Mouse (Mus musculus): ENCODE results near the gene Gjc3.
"Not testable (repeated sequence)": the region's sequence is repeated elsewhere in the genome, so short reads cannot be mapped to it uniquely, and the experiment has no call there.

The Gjc3 gene

GRCm38 (mm10) chr5:137962945-137963344 is at the start of gene Gjc3:
Gene Gjc3, minus strand, starts transcription at chr5:137963098.
- DNase-seq = no peak

GRCm38 (mm10) chr5:138012382-138012781 is 49.5 kb upstream of the Gjc3 start:
- DNase-seq = no peak

- no peak for DNase-seq
Observed at GRCm38 (mm10) chr5:138009437-138009836, 46.5 kb upstream of the Gjc3 start.

GRCm38 (mm10) chr5:137986351-137986750 is 23.5 kb upstream of the Gjc3 start:
- DNase-seq = no peak

- no peak for DNase-seq
Observed at GRCm38 (mm10) chr5:137981300-137981699, 18.4 kb upstream of the Gjc3 start, which contains the start of gene Azgp1. Gene Azgp1, plus strand, starts transcription at chr5:137981520.

- no peak for DNase-seq
Observed at GRCm38 (mm10) chr5:137979081-137979480, 16.2 kb upstream of the Gjc3 start.

GRCm38 (mm10) chr5:137977291-137977690 is 14.4 kb upstream of the Gjc3 start:
- DNase-seq = no peak

- no peak for DNase-seq
Observed at GRCm38 (mm10) chr5:137975434-137975833, 12.5 kb upstream of the Gjc3 start.

- no peak for DNase-seq
Observed at GRCm38 (mm10) chr5:137974724-137975123, 11.8 kb upstream of the Gjc3 start.

- no peak for DNase-seq
Observed at GRCm38 (mm10) chr5:137973738-137974137, 10.8 kb upstream of the Gjc3 start.

- DNase-seq = no peak
Observed at GRCm38 (mm10) chr5:137973161-137973560, 10.3 kb upstream of the Gjc3 start.

GRCm38 (mm10) chr5:137966492-137966891 is 3.6 kb upstream of the Gjc3 start:
- no peak for DNase-seq

GRCm38 (mm10) chr5:137956404-137956803 is 6.5 kb downstream of the Gjc3 start:
- DNase-seq = no peak

- peak; percentile 41 for DNase-seq
Observed at GRCm38 (mm10) chr5:137951218-137951617, 11.7 kb downstream of the Gjc3 start.

- DNase-seq = no peak
Observed at GRCm38 (mm10) chr5:137947303-137947702, 15.6 kb downstream of the Gjc3 start.

GRCm38 (mm10) chr5:137943133-137943532 is 19.8 kb downstream of the Gjc3 start:
- DNase-seq = no peak

- no peak for DNase-seq
Observed at GRCm38 (mm10) chr5:137940948-137941347, 21.9 kb downstream of the Gjc3 start.

GRCm38 (mm10) chr5:137937238-137937637 is 25.7 kb downstream of the Gjc3 start:
- peak; percentile 8 for DNase-seq

GRCm38 (mm10) chr5:137936486-137936885 is 26.4 kb downstream of the Gjc3 start:
- DNase-seq = no peak

- DNase-seq = not testable (repeated sequence)
Observed at GRCm38 (mm10) chr5:137933934-137934333, 29.0 kb downstream of the Gjc3 start.

GRCm38 (mm10) chr5:137928439-137928838 is 34.5 kb downstream of the Gjc3 start:
- no peak for DNase-seq

GRCm38 (mm10) chr5:137922171-137922570 is 40.7 kb downstream of the Gjc3 start:
- DNase-seq = no peak

GRCm38 (mm10) chr5:137921532-137921931 is 41.4 kb downstream of the Gjc3 start, which contains the start of gene Cyp3a13:
Gene Cyp3a13, minus strand, starts transcription at chr5:137921619.
- DNase-seq = no peak

- DNase-seq = no peak
Observed at GRCm38 (mm10) chr5:137915550-137915949, 47.3 kb downstream of the Gjc3 start.

- DNase-seq = no peak
Observed at GRCm38 (mm10) chr5:137914508-137914907, 48.4 kb downstream of the Gjc3 start.
